Mouse (Mus musculus) olfactory bulb, adult 2 months (tissue): Measurements from ENCODE around the gene Iqgap2.

Experiments used
- CTCF ChIP-seq: fragments of 200-500 bp; IDR thresholded peaks from 2 replicates; pipeline ENCODE4 v1.5.1; 2012; ENCODE audit warnings: low read depth, mild to moderate bottlenecking, low read length, moderate library complexity; ENCODE audit not compliant: insufficient read depth
- POLR2A ChIP-seq: fragments of 200-500 bp; IDR thresholded peaks from 2 replicates; pipeline ENCODE4 v1.6.1; 2012; ENCODE audit warnings: mild to moderate bottlenecking, low read depth, low read length, moderate library complexity; ENCODE audit not compliant: insufficient read depth

GRCm38 (mm10) chr13:95912157-95913045 lies 20.7 kb upstream of the Iqgap2 start:
- TF ChIP-seq CTCF = no peak
- no peak for TF ChIP-seq POLR2A
